Mouse (Mus musculus) spleen, adult 18-20 months (tissue): ENCODE measurements around the gene Fat4.

Experiments used
- DNase-seq, 2 experiments: peaks; one replicate each; pipeline ENCODE4 v3.0.0; 2022; ENCODE audit warnings: mixed read lengths in 2 of 2

Fat4 gene

DNA sequence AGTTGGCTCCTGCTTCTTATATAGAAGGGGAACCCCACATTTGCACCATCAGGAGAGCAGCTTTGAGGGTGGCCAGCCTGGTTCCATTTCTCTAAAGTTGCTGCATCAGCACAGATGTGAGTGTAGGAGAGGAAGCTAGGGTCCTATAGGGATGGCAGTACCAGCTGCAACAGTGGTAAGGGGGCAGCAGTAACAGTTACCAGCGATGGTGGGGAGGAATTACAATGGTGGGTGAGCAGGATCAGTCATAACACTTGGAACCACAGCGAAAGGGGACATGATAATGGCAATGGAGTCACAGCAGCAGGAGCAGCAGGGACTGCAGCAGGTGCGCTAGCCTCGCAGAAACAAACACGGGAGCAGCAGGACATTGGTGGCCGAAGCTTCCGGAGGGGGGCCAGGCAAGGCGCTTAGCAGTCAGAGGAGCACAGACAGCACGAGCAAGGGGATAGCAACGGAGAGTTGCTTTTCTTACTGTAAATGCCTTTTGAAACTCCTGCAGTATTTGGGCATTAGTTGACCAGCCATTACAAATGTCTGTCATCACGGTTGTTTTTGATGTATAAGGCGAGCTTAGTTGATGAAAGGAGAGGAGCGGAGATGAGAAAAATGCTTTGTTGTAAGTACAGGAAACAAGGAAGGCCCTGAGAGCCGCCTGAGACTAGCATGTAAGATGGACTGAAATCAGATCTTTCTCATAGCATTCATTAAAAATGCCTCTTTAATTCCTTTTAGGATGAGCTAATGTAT, 21.1 kb downstream of the Fat4 start:
- DNase-seq = no peak

DNA sequence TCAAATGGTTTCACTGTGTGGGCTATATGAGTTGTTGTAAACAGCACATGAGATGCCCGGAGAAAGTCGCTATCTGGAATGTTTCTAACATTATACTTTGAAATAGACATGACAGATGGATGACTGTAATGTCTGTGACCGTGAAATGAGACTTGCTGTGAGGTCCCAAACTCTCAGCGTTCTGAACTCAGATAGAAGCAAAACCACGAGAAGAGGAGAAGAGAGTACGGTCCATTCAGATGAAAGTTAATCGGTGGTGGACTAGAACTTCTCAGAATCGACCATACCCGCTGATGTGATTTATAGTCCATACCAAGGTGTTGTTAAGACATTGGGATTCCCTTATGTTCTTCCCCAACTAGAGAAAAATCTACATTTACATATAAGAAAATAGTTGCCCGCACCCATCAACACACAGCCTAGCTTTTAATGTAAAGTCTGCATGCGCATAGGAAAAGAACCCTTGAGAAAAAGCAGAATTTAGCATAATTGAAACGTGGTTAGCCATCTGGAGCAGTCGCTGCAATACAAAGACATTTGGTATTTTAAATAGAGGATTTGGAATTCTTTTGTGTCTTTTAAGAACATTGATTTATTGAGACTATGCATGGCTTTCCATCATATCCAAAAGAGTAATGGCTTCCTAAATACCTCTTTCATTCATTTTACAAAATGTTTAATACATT, 21.8 kb downstream of the Fat4 start:
- DNase-seq = no peak

DNA sequence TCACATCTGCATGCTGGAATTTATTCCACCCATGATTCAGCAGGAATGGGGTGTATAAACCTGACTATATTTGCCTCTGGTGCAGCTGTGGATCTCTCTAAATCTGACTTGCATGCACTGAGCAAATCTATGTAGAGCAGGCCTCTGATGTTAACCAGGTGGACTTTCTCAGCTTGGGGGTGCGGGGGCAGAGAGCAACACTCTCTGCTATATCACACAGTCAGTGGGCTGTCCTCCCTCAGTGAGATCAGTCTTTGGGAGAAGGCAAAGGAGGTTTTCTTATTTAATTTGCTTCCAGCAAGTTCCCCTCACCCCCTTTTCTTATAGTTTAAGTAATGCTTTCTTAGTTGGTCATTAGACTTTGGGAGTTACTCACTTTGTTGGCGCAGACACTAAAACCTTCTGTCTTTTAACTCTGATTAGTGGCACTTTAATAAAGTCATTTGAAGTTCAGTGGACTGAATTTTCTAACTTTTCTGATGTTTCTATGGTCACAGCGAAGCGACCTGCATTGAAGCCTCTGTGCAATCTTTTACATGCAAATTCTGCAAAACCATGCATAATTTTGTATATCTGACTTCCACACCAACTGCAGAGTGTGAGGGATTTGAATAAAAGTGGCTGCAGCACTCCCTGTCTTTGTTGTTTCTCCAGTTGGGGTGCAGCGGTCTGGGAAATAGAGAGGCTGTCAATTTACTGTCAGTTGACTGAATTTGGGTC, 26.2 kb downstream of the Fat4 start:
- no peak for DNase-seq

DNA sequence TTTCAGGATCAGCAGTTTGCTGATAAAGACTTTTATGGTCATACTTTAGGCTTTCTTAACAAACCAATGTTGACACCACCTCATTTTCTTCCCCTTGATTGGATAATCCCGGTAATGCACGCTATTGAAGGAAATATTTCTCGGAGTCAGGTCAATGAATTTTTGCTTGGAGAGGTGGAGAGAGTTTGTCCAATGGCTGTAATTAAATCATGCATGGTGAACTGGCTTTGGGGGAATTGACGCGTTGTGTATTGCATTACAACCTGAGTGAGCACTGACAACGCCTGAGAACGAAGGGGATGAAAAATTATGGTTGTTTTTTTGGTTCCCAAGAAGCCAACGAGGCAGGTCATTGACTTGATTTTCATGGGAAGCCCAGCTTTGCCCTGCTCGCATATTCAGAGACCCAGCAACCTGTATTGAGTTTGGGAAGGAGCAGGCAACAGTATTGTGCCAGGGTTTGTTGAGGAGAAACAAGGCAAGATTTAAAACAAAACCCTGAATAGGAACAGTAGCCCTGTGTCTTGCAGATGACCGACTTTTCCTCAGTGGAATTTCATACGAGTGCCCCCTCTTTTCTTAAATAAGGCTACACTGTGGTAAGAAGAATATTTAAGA, 26.9 kb downstream of the Fat4 start:
- DNase-seq = no peak

DNA sequence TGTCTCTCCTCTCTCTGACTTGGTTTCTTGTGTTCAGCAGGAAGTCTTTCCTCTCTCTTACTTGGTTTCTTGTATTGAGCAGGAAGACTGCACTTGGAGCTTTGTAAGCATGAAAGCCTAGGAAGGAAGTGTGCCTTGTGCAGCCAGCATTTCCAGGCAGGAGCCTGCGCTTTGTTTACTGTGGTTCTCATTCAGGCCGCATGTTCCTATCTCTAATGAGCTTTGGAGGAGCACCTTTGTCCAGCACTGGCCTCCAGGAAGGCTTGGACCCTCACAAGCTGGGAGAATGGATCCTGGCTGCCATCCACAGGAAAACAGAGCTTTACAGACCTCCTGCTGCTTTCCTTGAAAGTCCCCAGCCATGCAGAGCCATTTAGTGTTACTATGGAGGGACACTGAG, 32.2 kb downstream of the Fat4 start:
- DNase-seq = no peak

DNA sequence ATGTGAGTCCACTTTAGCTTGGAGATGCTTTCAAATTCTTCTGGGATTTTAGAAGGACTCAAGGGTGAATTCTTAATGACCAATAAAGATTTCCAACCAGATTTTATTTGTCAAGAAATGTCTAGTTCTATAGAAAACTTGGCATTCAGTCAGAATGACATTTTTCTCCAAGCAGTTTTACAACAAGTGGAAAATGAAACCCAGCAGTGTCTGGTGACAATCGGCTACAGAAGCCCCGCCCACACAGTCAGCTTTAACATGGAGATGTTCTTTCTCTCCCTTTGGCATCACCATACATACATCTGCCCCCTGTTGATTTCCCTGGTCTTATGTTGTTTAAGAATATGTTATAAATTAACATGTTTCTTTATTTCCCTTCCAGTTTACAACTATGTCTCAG, 34.3 kb downstream of the Fat4 start:
- DNase-seq = no peak

DNA sequence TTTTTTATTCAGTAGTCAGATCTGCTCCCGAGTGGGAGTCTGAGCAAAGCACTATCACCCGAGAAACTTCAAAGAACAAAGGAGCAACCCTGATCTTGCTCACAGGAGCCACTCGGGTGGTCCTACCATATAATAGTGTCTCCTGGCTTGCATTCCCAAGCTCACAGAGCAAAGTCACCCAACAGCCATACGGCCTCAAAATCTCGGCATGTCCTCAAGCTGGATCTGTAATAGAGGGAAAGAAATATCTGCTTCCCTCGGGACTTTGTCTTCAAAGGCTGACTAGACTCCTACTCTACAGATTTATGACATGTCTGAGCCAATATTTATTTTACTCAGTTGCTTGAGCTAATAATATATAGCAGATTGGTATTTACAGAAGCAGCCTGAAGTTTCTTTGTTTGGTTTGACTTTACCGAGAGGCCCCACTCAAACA, 36.5 kb downstream of the Fat4 start:
- no peak for DNase-seq

DNA sequence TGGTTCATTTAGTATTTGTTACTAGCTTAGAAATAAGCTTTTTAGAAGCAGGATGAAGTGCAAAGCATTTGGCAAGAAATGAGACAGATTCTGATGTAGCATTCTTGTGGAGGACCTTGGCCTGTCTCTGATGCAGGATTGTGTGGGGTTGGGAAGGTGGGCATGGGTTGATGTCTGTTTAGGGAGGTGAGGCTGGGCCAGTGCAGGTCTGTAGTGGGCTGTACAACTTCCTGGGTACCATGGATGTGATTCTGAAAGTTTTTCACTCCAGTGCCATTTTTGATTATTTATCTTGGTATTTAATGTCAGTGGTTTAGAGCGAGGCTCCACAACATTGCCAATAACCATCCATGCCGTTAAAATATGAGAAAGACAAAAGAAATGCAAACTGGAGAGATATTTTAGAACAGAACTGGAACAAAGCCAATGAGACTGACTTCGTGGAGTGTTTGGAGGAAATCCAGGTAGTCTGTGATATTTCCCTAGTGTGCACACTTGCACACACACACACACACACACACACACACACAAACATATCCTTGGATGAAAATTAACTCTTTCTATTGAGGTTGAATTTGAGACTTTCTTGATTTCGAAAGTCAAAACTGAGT, 41.4 kb downstream of the Fat4 start:
- no peak for DNase-seq

DNA sequence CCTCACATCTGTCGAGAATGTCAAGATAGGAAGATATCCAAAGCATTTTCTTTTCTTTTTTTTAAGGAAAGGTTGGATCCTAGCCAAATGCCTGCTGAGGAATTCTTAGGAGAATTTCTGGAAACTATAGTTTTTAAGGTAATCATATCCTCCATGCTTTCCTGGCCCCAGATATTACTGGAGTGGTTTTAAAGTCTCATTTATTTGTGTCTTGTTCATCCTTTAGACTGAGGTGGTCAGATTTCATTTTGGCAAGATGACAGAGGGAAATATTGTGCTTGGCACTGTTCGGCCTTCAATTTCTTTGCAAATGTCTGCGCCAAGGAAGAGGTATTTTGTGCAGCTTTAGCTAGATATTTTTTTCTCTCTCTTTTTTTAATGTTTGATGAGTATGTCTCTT, 42.0 kb downstream of the Fat4 start:
- DNase-seq = no peak

DNA sequence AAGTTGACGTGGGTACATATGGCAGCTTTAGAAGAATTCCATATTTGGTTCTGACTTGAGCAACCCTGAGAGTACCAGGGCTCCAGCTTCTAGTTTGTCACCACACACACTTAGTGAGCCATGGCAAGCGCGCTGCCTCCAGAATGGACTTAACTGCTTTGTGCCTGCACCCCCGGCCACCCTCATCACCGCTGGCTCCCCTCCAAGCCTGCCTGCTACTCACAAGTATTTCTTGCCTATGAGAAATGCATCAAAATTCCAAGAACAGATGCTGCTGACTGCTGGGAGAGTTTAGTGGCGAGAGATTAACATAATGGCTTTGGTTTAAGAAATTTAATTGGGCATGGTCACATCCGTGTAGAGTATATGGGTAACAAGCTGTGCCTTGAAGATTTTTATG, 48.0 kb downstream of the Fat4 start:
- no peak for DNase-seq

DNA sequence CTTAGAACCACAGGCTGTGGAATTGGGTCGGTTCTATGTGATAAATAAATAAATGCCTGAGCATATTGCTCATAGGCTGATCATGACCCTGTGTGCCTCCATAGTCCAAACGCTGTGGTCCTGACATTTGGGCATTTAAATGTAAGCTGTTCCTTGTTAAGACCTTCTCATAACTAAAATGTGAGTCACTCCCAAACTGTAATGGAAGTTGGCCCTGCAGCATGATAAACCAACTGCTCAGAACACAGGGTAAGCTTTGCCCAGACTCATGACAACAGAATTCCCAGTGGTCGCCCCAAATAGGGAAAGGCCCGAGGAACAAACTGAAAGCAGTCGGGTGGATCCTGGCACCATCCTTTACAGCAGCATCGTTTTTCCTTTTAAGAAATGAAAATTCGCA, 49.7 kb downstream of the Fat4 start:
- no peak for DNase-seq

DNA sequence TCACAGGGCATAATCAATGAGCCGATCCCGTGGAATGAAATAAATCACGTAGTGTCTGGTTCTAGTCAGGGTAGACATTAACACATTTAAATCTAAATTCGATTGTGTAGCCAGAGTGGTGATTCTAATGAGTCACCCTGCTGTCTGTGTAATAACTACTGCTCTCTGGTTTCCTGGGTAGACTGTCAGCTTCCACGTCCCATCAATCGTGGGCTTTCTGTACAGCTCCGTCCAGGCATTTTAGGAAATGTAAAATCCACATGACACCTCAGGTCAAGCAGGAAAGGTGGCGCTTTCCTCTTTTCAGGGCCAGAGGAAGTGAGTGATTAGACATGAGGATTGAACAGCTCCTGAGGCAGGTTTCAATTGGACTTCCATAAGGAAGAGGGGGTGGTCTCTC, 50.4 kb downstream of the Fat4 start:
- no peak for DNase-seq

DNA sequence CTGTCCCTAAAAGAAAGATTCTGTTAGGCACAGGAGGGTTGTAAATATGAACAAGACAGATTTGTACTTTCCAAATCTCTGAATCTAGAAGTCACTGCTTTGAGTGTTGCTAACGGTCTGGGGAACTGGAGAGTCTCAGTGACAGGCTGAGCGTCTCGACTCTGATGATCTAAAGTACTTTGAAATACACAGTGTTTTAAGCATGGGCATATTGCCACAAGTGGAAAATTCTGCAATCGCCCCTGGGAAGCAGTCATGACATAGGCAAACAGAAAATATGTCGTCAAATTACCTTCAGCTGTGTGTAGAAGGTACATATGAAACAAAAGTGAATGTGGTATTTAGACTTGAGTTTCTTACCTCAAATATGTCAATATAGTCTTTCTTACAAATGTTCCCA, 51.4 kb downstream of the Fat4 start:
- DNase-seq = no peak

DNA sequence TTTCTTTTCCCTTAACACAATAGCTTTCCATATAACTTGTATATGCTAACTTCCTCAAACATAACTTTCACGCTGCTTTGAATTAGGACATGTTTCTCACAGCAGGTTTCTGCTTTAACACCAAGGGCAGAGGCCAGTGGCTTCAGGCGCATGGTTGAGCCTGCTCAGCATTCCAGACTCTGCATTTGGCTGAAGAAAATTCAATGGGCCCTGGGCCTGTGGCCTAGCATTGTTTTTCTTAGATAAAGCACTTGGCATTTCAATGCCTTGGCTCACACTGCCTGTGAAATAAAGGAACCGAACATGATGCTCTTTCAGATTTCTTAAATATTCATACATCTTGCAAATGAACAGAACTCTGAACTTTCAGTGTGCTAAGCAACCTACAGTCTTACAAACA, 52.8 kb downstream of the Fat4 start:
- no peak for DNase-seq

DNA sequence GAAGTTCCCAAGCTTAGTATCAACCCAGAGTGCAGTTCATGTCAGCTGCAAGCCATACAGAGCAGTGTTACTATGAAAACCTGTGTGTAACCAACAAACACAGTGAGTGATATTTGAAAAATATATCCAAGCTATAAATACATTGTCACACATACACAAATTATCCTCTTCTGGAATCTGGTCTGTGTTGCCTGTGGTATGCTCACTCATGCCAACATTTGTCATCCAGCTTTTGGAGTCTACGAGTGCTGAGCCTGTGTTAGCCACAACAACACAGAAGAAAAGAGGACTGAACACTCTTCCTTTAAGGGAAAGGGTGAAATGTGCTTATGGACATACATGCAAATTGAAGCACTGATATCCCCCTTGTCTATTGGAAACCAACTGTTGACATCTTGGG, 53.6 kb downstream of the Fat4 start:
- DNase-seq = no peak

DNA sequence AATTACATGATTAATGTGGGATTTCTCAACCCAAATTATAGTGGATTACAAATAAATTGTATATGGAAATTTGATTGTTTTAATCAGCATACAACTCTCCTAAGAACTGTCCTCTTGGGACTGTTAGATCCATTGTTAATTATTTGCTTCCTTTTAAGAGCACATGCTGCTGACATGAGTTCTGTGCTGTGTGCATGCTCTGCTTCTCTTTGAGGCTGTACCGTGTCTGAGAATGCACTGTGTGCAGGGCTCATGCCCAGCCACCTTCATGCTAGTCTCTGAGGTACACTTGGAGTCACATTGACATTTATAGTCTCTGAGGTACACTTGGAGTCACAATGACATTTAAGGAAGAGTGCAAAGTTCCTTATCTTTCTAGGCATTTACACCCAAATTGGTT, 58.4 kb downstream of the Fat4 start:
- DNase-seq = no peak

DNA sequence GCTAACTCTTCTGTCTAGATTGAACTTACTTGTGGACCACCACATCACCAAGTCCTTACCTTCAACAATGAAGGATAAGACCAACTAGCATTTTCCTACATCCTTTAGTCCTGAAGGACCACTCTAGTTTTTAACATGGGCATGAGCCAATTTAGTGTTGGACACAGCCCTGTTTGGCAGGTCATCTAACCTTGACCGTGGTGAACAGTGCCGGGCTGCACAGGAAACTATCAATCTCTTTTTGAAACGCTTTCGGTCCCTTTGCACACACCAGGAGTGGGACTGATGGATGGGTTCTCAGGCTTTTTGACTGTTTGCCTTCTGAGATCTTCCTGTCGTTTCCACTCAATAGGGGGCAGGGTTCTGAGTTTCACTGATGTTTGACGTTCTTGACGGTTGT, 61.0 kb downstream of the Fat4 start:
- no peak for DNase-seq

DNA sequence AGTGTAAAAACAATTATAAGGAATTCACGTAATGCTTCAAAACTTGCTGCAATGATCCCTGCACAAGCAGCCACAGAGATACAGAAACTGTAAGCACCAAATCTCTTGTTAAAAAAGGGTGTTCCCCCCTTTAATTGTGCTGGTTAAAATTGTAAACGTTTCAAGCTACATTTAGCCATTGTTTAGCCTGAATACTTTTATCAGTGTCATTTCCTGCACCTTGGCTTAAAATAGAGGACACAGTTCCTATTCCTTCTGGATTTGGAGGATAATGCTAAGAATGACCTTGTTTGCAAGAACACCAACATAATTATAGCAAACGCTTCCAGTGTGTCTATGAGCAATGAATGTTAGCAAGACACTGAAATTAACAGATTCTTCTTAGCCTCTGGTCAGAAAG, 65.9 kb downstream of the Fat4 start:
- no peak for DNase-seq

DNA sequence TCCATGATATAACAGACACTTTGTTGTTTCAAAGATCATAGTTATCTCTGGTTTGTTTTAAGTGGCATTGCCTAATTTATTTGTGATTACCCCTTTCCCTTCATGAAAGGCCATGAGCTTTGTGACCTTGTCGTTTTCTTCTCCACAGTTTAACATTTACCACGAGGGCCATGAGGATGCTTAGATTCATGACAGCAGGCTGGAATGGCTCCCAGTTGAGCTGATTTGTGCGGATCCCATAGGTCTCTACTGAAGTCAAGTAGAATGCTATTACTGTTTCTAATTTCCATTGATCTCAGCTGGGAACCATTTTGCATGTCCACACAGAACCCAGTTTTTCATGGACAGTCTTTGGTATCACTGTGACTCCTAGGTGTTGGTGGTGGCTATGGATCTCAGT, 67.5 kb downstream of the Fat4 start:
- no peak for DNase-seq

DNA sequence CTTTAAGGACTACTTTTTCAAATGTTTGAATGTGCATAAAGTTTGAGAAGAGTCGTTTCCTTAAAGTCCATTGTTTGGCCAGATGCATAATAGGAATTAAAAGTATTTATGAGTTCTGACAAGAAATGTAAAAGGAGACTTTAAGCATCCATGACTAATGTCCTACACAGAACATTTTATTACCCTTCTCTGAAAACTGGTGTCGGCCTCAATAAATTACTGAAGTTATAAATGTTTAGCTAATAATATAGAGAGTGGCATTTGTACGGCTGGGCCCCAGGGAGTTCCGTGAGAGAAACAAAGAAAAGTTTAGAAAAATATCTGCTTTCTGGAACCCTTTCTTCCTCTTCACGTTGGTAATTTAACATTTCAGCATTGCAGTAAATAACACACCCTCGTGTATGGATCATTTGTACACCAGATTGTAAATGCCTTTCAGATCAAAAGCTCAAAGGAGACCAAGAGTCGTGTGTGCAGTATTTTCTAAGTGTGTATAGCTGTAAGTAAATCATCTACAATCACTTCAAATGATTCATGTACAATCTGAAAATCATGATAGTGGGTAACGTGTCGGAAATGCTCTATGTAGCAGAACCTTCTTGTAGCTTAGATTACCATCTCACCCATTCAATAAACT, 69.4 kb downstream of the Fat4 start:
- DNase-seq = no peak

DNA sequence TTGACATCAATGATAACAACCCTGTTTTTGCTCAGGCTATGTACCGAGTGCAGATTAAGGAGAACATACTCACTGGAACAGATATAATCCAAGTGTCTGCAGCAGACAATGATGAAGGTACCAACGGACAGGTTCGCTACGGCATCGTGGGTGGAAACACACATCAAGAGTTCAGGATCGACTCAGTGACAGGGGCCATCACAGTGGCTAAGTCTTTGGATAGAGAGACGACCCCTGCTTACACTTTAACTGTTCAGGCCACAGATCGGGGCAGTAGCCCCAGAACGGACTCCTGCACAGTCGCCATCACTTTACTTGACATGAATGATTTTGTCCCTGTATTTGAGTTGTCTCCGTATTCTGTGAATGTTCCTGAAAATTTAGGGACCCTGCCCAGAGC, 70.4 kb downstream of the Fat4 start:
- no peak for DNase-seq

DNA sequence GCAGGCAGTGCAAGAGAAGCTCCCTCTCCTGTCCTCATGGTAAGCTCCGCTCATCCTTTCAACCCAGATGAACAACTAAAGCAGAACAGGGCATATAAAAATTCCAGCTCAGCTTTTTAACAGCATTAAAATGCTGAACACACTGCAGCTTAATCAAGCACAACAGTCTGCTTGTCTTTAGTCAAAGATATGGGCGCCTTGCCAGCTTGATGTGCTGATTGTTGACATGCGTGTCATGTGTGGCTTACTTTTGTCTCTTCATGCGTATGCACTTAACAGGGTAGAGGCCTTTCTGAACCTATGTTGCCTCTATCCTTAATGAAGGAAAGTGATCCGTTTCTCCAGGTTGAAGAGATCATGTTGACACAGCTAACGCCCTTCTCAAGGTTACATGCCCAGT, 75.6 kb downstream of the Fat4 start:
- no peak for DNase-seq

DNA sequence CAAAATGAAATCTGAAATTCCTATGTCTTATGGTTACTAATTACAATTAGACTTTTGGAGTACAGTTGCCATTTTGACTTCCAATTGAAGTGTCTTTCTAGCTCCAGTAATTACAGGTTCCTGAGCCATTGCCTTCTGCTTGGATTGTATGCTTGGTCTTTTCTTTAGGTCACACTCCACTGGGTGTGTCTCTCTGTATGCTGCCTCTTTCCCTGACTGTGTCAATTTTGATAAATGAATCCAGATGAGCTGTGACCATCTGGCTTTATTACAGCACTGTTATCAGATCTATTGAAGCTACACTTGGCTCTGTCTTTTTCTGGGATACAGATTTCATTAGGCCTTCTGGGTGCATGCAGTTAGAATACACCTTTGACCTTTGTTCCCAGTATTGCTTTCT, 80.7 kb downstream of the Fat4 start:
- DNase-seq = no peak
